Mouse (Mus musculus): Measurements from ENCODE around the gene Plekha6.

Gene Plekha6

GRCm38 (mm10) chr1:133163820-133164431 is at the start of gene Plekha6:
Gene Plekha6 (plus strand): TSS chr1:133164210.
- DNase-seq (ENCODE audit: low read depth, low spot score) = peak; percentile 35

- no peak for DNase-seq (ENCODE audit: low read depth, low spot score)
These were observed 47.9 kb upstream of the Plekha6 start for GRCm38 (mm10) chr1:133116108-133116507.

GRCm38 (mm10) chr1:133118127-133118526 is 45.9 kb upstream of the Plekha6 start:
- no peak for DNase-seq (ENCODE audit: low read depth, low spot score)

GRCm38 (mm10) chr1:133118844-133119243 is 45.2 kb upstream of the Plekha6 start:
- no peak for DNase-seq (ENCODE audit: low read depth, low spot score)

- DNase-seq (ENCODE audit: low read depth, low spot score) = no peak
These were observed 43.9 kb upstream of the Plekha6 start for GRCm38 (mm10) chr1:133119931-133120712.

GRCm38 (mm10) chr1:133121246-133121645 is 42.8 kb upstream of the Plekha6 start:
- no peak for DNase-seq (ENCODE audit: low read depth, low spot score)

GRCm38 (mm10) chr1:133124137-133124536 is 39.9 kb upstream of the Plekha6 start:
- no peak for DNase-seq (ENCODE audit: low read depth, low spot score)

- no peak for DNase-seq (ENCODE audit: low read depth, low spot score)
These were observed 38.2 kb upstream of the Plekha6 start for GRCm38 (mm10) chr1:133125640-133126364.

GRCm38 (mm10) chr1:133126365-133126740 is 37.7 kb upstream of the Plekha6 start:
- DNase-seq (ENCODE audit: low read depth, low spot score) = no peak

GRCm38 (mm10) chr1:133127328-133127727 is 36.7 kb upstream of the Plekha6 start:
- no peak for DNase-seq (ENCODE audit: low read depth, low spot score)

GRCm38 (mm10) chr1:133129471-133130221 is 34.4 kb upstream of the Plekha6 start:
- DNase-seq (ENCODE audit: low read depth, low spot score) = no peak

GRCm38 (mm10) chr1:133130638-133131560 is 33.1 kb upstream of the Plekha6 start, which contains the start of gene Ppp1r15b:
Gene Ppp1r15b (plus strand): TSS chr1:133131143.
- DNase-seq (ENCODE audit: low read depth, low spot score) = peak; percentile 99

- peak; percentile 43 for DNase-seq (ENCODE audit: low read depth, low spot score)
These were observed 32.5 kb upstream of the Plekha6 start for GRCm38 (mm10) chr1:133131561-133131905.

- DNase-seq (ENCODE audit: low read depth, low spot score) = no peak
These were observed 32.1 kb upstream of the Plekha6 start for GRCm38 (mm10) chr1:133131936-133132335.

- no peak for DNase-seq (ENCODE audit: low read depth, low spot score)
These were observed 31.4 kb upstream of the Plekha6 start for GRCm38 (mm10) chr1:133132388-133133326.

- no peak for DNase-seq (ENCODE audit: low read depth, low spot score)
These were observed 30.6 kb upstream of the Plekha6 start for GRCm38 (mm10) chr1:133133425-133133824.

GRCm38 (mm10) chr1:133134071-133134470 is 29.9 kb upstream of the Plekha6 start:
- no peak for DNase-seq (ENCODE audit: low read depth, low spot score)

GRCm38 (mm10) chr1:133134881-133135280 is 29.1 kb upstream of the Plekha6 start:
- no peak for DNase-seq (ENCODE audit: low read depth, low spot score)

- DNase-seq (ENCODE audit: low read depth, low spot score) = no peak
These were observed 28.2 kb upstream of the Plekha6 start for GRCm38 (mm10) chr1:133135808-133136207.

- DNase-seq (ENCODE audit: low read depth, low spot score) = no peak
These were observed 25.6 kb upstream of the Plekha6 start for GRCm38 (mm10) chr1:133138401-133138800.
